Mouse (Mus musculus) olfactory bulb, adult 2 months (tissue): ENCODE results near the gene Olfr527. TPM values are rescaled to one million over a fixed set of nuclear protein-coding genes. Genes with fewer than 3 reads are reported as not detected.

Experiments used
- H3K27ac ChIP-seq: fragments of 200-500 bp; 2 replicates; pipeline ENCODE4 v1.5.1; 2012; ENCODE audit warnings: low read depth, low read length; ENCODE audit not compliant: insufficient read depth
- H3K4me1 ChIP-seq: fragments of 200-500 bp; 2 replicates; pipeline ENCODE4 v1.6.1; 2012; ENCODE audit warnings: low read length; ENCODE audit not compliant: control insufficient read depth, insufficient read depth
- H3K4me3 ChIP-seq: fragments of 200-500 bp; 2 replicates; pipeline ENCODE4 v1.5.1; 2012; ENCODE audit warnings: mild to moderate bottlenecking, low read depth, low read length, moderate library complexity; ENCODE audit not compliant: insufficient read depth
- CTCF ChIP-seq: fragments of 200-500 bp; IDR thresholded peaks from 2 replicates; pipeline ENCODE4 v1.5.1; 2012; ENCODE audit warnings: low read depth, mild to moderate bottlenecking, low read length, moderate library complexity; ENCODE audit not compliant: insufficient read depth
- POLR2A ChIP-seq: fragments of 200-500 bp; IDR thresholded peaks from 2 replicates; pipeline ENCODE4 v1.6.1; 2012; ENCODE audit warnings: mild to moderate bottlenecking, low read depth, low read length, moderate library complexity; ENCODE audit not compliant: insufficient read depth
- WGBS: fragments of 180-500 bp; shearing (Covaris S2); methylation state at CpG from one replicate; pipeline ENCODE4 v1.1.7; 2018; 5-methylcytosine and 5-hydroxymethylcytosine counted together
- polyA plus RNA-seq: library from polyadenylated mRNA; stranded (reverse); fragments of >200 nt; gene quantifications from 2 replicates; pipeline ENCODE4 v1.2.4, GENCODE M21; 2012; ENCODE audit warnings: low replicate concordance; ENCODE audit not compliant: missing spikeins, insufficient read depth, insufficient read length

The Olfr527 gene
- polyA plus RNA-seq, 1 experiment = not detected

DNA sequence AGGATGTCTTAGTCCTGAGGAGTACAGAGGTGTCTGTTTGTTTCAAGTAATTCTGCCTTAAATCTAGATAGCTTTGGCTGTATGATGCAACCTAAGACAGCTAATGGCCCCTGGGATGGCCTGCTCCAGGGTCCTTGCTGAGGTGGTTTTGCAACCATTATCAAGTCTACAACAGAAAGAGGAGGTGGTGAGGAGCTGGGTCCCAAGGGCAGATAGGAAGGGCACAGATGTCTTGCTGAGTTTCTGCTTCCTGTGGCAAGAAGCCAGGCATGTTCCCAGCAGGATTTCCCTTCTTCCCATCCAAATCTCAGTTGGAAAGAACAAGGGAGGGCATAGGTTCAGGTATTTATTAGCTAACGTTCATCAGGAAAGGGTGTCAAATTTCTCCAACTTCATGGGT, 42.4 kb downstream of the Olfr527 start, which contains the start of gene Olfr530:
Gene Olfr530 (minus strand): TSS at position 101 of the 400 bp plus-strand sequence.
- Histone ChIP-seq H3K4me3 (no peak within 1 kb of the TSS), H3K4me1 (no peaks in the 10 kb centered on the region), H3K27ac (no peak within 1 kb of the TSS)
- TF ChIP-seq CTCF = no peak
- 48% methylated on average over 1 of the region's 1 CpGs for WGBS

GRCm38 (mm10) chr7:140376911-140377310, 43.1 kb downstream of the Olfr527 start:
- TF ChIP-seq CTCF (no peak), POLR2A (no peak)
- Histone ChIP-seq H3K4me3 (no peak overlapping the region), H3K27ac (no peak overlapping the region), H3K4me1 (no peaks in the 10 kb centered on the region)
- 99% methylated on average over 2 of the region's 2 CpGs for WGBS

Other genes with a start within 250 kb of the Olfr527 start
- not detected in 2 replicates for gene Prap1, start 240.6 kb upstream of the Olfr527 start, polyA plus RNA-seq
- not detected in 2 replicates for gene Fuom, start 231.6 kb upstream of the Olfr527 start, polyA plus RNA-seq
- gene Paox, start 218.2 kb upstream of the Olfr527 start, polyA plus RNA-seq = not detected in 2 replicates
- gene Echs1, start 217.5 kb upstream of the Olfr527 start, polyA plus RNA-seq = not detected in 2 replicates
- gene Mtg1, start 196.5 kb upstream of the Olfr527 start, polyA plus RNA-seq = not detected in 2 replicates
- gene Sprn, start 179.1 kb upstream of the Olfr527 start, polyA plus RNA-seq = not detected in 2 replicates
- gene Olfr522, start 169.3 kb upstream of the Olfr527 start, polyA plus RNA-seq = not detected in 2 replicates
- gene Olfr523, start 160.8 kb upstream of the Olfr527 start, polyA plus RNA-seq = not detected in 2 replicates
- not detected in 2 replicates for gene Olfr524, start 128.1 kb upstream of the Olfr527 start, polyA plus RNA-seq
- gene Cd163l1, start 115.8 kb upstream of the Olfr527 start, polyA plus RNA-seq = not detected in 2 replicates
- not detected in 2 replicates for gene 5830411N06Rik, start 86.7 kb upstream of the Olfr527 start, polyA plus RNA-seq
- gene Olfr525, start 13.2 kb upstream of the Olfr527 start, polyA plus RNA-seq = not detected in 2 replicates
- gene Olfr60, start 27.7 kb downstream of the Olfr527 start, polyA plus RNA-seq = not detected in 2 replicates
- gene Olfr530, start 42.3 kb downstream of the Olfr527 start, polyA plus RNA-seq = not detected in 2 replicates
- gene Olfr531, start 68.9 kb downstream of the Olfr527 start, polyA plus RNA-seq = not detected in 2 replicates
- not detected in 2 replicates for gene Olfr532, start 87.6 kb downstream of the Olfr527 start, polyA plus RNA-seq
- not detected in 2 replicates for gene Olfr533, start 129.4 kb downstream of the Olfr527 start, polyA plus RNA-seq
- not detected in 2 replicates for gene Olfr535, start 150.2 kb downstream of the Olfr527 start, polyA plus RNA-seq
- gene Olfr536, start 173.4 kb downstream of the Olfr527 start, polyA plus RNA-seq = not detected in 2 replicates
- not detected in 2 replicates for gene Olfr538, start 233.9 kb downstream of the Olfr527 start, polyA plus RNA-seq